Mouse (Mus musculus) T-helper 1 cell (primary cell): ENCODE measurements around the gene Ddx23.

Source experiments
- in situ Hi-C: fragments of 300-600 bp; cut with MboI, MseI; formaldehyde crosslinking; loops from one replicate; pipeline ENCODE4 v1.15.1; 2025; ENCODE audit warnings: high pct_unique_total_duplicates

Gene Ddx23

GRCm38 (mm10) chr15:98633822-98634470 lies 28.7 kb downstream of the Ddx23 start:
- in situ Hi-C loops: loop anchor here (5.0 kb wide), 1 partner anchor 73 kb away; the partner anchor contains the start of gene Ccdc65

- in situ Hi-C loops: loop anchor here (5.0 kb wide), 1 partner anchor 74 kb away; the partner anchor contains the start of gene Ccdc65
Observed at GRCm38 (mm10) chr15:98632921-98633320, 29.8 kb downstream of the Ddx23 start.

- in situ Hi-C loops: loop anchor here (5.0 kb wide), 1 partner anchor 75 kb away; the partner anchor contains the start of gene Ccdc65
Observed at GRCm38 (mm10) chr15:98632107-98632744, 30.5 kb downstream of the Ddx23 start.

DNA sequence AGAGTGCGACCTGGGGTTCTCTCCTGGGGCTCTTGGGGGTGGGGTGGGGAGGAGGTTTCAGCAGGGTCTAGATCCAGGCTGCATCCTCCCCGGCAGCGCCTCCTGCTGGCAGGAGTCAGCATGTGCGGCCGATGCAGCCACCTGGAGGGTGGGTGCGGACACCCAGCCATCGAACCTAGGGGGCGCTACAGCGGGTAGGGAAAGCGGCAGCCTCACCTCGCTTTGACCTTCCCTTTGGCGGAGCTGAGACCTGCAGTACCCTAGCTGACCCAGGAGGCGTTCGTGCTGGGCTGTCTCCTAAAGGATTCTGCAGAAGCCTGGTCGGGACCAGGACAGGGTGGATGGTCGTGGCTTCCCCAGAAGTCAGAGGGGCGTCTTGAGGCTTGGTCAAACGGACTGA lies 31.2 kb downstream of the Ddx23 start:
- in situ Hi-C loops: loop anchor here (5.0 kb wide), 1 partner anchor 76 kb away; the partner anchor contains the start of gene Ccdc65

- in situ Hi-C loops: loop anchor here (5.0 kb wide), 1 partner anchor 77 kb away; the partner anchor contains the start of gene Ccdc65
Observed at GRCm38 (mm10) chr15:98630540-98630939, 32.2 kb downstream of the Ddx23 start, which contains the start of gene Cacnb3. Gene Cacnb3 (plus strand): TSS chr15:98630840.

DNA sequence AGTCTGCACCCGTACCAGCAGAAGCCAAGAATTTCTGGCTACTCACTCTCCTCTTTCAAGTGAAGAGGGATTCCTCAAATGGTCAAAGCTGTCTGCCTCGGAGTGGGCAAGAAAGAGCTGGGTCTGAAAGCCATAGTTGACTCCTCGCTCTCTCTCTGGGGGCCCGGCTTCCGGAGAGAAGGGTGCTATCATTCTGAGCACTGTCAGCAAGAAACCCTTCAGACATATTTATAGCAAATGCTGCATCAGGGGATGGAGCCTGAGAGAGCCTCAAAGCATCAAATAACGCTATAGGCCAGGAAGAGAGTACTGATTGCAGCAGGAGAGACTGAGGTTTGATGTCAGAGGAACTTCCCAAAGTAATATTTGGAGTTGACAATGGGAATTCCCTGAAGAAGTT lies 33.2 kb downstream of the Ddx23 start:
- in situ Hi-C loops: no loop called here

DNA sequence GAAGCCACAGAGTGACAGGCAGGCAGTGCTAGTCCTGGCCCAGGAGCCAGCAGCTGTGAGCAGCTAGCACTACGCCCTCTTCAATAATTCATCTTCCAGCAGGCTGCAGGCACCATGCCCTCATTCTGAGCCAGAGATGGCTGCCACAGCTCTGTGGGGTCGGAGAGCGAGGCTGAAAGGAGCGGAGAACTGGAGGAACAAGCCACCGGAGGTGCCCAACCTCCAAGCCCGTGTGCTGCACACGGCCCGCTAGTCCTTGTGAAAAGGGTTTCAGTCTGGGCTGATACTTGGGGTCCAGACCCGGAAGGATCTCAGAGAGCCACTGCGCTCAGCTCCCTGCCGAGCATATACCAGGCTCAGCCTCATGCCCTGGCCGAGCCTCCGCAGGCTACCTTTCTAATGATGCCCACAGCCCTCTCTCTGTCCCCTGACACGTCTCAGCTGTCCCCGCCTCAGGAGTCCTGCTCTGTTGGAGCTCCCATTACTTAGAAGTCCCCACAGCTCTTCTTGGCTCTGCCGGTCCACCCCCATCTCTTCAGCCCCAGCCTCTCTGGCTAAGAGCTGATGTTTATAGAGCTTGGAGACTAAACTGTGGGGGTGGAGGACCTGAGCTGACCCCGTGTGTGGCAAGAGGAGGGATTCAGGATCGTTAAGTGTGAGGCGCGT lies 34.0 kb downstream of the Ddx23 start:
- in situ Hi-C loops: no loop called here

DNA sequence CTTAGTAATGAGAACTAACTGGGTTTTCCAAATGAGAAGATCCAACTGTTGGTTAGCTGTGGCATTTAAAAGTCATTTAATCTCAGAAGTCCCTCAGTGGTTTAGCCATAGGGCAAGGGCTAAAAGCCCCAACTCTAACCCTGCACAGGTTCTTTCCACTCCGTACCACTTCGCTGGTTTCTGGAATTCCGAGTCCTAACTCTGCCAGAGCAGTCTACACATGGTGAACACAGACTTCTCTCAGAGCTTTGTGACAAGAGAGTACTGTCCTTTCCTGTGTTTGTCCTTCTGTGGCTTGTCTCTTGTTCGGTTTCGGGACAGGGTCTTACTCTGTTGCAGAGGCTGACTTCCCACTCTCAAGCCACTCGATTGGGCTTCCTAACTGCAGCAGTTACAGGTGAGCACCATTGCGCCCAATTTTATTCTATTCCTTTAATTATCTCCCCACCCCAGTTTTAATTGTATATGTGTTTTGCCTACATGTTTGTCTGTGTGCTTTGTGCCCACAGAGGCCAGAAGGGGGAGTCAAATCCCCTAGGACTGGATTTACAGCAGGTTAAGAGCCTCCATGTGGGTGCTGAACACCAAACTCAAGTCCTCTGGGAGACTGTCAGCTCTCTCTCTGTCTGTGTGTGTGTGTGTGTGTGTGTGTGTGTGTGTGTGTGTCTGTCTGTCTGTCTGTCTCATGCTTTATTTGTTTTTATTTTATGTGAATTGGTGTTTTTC lies 36.0 kb downstream of the Ddx23 start:
- in situ Hi-C loops: no loop called here

DNA sequence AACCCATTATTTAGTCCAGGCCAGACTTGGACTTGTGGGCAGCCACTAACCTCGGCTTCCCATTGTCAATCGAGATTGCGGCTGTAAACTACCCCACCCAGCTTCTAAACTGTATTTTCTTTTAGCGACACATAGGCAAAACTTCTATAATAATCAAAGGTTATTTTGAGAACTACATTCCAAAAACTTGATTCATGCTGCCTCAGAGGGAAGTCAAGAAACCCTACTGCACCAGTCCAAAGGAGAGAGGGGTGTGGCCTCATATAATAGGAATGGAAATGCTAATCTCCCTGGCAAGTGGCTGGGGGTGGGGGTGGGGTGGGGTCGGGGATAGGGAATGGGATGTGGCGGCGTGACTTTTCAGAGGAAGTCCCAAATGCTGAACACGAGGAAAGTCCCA lies 36.6 kb downstream of the Ddx23 start:
- in situ Hi-C loops: no loop called here

DNA sequence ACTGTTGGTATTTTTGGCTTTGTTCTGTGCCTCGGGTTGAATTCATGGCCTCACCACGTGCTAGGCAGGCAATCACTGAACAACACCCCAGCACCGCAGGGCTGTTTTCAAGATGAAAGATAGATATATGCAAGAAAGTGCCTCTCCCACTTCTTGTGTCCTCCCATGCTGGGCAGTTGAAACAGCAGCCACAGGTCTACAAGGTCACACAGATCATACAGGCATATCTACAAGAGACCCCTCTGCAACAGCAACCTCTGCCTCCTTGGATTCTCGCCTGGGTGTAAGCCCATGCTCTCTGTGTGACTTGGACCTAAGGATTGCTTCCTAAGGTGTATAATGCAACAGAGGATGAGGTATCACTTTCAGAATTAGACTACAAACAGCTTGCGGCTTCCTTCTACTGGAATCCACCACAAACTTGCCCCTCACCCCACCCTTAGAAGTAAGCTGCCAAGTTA lies 39.3 kb downstream of the Ddx23 start:
- in situ Hi-C loops: no loop called here

DNA sequence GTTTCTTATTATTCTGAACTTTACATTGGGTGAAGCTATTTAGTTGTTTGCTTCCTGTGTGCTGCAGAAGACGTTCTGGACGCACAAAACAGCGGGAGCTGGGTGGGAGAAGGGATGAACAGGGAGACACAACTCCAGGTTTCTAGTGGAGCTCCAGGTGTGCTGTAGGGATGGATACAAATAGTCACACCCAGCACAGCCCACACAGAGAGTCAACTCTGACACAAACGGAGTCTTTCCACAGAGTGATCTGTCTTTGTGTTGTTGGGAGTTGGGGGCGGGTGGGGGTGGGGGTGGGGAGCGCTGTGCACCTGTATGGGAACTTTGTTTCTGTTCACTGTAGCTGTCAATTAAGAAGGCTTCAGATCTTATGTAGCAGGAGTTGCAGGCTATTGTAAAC lies 40.0 kb downstream of the Ddx23 start:
- in situ Hi-C loops: no loop called here

DNA sequence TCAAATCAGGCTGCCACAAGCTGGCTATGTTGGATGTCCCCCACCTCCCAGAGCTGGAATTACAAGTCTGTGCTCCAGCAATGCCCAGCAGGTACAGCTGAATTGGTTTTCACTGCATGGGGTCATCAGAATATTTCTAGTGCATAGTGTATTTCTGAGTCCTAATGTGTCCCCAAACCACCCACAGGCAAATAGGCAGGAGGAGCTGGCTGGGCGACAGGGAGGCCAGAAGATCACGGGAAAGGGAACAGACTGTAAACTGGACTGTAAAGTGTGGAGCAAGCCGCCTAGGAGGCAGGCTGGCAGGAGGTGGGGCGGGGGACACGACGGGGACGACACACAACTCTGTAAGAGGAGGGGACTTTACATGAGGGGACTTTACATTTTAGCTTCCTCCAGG lies 40.5 kb downstream of the Ddx23 start:
- in situ Hi-C loops: no loop called here

- in situ Hi-C loops: loop anchor here (5.0 kb wide), 1 partner anchor 50 kb away; no protein-coding TSS in a partner anchor
Observed at GRCm38 (mm10) chr15:98617176-98617537, 45.5 kb downstream of the Ddx23 start.

DNA sequence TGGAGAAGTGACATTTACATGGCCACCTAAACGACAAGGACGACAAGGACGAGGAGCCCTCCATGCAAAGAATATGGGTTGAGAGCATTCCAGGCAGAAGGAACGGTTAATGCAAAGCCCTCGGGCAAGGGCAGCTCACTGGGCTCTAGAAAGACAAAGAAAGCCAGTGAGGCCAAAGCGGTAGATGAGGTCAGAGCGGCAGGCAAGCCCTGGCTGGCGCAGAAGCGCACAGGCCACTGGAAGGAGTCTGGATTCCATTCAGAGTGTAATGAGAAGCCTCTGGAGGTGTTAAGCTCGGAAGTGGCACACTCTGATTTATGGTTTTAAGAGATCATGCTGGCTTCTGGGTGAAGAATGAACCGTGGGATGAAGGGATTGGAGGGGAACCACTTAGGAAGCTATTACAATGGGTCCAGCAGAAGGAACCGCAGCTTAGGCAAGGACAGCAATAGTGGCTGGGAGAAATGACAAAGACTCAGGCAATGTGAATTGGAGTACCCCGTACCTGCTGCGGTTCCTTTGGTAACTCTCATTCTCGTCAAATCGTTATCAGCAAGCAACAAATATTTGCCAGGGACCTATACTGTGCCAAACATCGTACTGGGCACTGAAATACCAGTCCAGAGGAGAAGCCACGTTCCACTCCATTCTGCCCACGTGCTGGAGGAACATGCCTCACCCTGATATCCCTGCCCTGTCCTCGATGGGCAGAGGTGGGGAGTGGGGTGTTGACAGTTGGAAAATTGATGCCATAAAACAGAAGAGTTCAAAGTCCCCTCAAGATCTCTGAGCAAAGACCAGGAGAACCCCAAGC lies 46.1 kb downstream of the Ddx23 start:
- in situ Hi-C loops: loop anchor here (5.0 kb wide), 1 partner anchor 49 kb away; no protein-coding TSS in a partner anchor

DNA sequence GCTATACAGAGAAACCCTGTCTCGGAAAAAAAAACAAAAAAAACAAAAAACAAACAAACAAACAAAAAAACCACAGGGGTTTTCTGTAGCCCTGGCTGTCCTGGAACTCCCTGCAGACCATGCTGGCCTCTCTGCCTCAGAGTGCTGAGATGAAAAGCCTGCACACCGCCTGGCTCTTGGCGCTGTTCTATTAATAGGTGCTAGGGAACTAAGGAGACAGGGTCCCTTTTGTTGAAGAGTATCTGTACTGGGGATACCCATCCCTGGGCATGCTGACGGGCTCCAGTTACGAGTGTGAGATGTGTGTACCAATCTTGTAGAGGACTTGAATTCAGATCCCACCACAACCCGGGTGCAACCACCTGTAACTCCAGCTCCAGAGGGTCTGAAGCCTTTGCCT lies 46.9 kb downstream of the Ddx23 start:
- in situ Hi-C loops: loop anchor here (5.0 kb wide), 1 partner anchor 48 kb away; no protein-coding TSS in a partner anchor

DNA sequence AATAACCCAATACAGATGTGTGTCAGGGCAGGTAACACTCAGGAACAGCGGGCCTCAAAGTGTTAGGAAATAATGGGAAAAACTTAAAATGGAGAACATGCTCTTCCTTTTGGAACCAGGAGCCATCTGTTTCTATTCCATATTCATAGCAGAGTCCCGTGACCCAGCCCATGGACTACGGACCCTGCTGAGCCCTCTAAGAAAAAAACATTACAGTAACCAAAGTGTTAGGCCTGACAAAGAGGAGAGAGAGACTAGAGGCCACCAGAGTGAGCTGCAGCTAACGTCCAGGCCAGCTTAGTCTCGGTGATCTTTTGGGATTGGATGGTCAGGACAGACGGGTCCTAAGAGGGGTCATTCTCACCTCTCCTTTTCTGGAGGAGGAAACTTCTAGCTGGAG lies 47.7 kb downstream of the Ddx23 start:
- in situ Hi-C loops: loop anchor here (5.0 kb wide), 1 partner anchor 48 kb away; no protein-coding TSS in a partner anchor

GRCm38 (mm10) chr15:98614551-98614950 lies 48.1 kb downstream of the Ddx23 start:
- in situ Hi-C loops: no loop called here

GRCm38 (mm10) chr15:98612229-98612628 lies 50.5 kb downstream of the Ddx23 start:
- in situ Hi-C loops: no loop called here

- in situ Hi-C loops: no loop called here
Observed at GRCm38 (mm10) chr15:98610131-98610633, 52.5 kb downstream of the Ddx23 start.

- in situ Hi-C loops: no loop called here
Observed at GRCm38 (mm10) chr15:98609331-98610130, 53.2 kb downstream of the Ddx23 start, which contains the start of gene Adcy6. Gene Adcy6 (minus strand): TSS chr15:98610076.
